Mouse (Mus musculus): ENCODE measurements at regions not wholly inside any gene's neighbourhood (a gene's known extent, or its start where the extent isn't known, plus 50 kb on each side); places are given as distances from the start of the nearest gene placed in this dataset.

- no peak overlapping the region for H3K4me2 ChIP-seq
- ATAC-seq (ENCODE audit: low FRiP score, low read depth) = no peak
Measured at GRCm38 (mm10) chr5:74920939-74921338, 123.6 kb downstream of the Chic2 start.

GRCm38 (mm10) chr5:74920490-74920889 is 124.1 kb downstream of the Chic2 start:
- Histone ChIP-seq H3K36me3 (no peaks in the 10 kb centered on the region), H3K9ac (no peak overlapping the region), H3K4me1 (replicated peaks) (no peaks in the 10 kb centered on the region), H3K4me2 (no peak overlapping the region), H3K27ac (replicated peaks) (no peak overlapping the region), H3K9me3 (no peaks in the 10 kb centered on the region), H3K4me3 (no peak overlapping the region), H3K27me3 (no peaks in the 10 kb centered on the region)
- ATAC-seq (ENCODE audit: low FRiP score, low read depth) = no peak
- WGBS = 32% methylated on average over 5 of the region's 5 CpGs

More at GRCm38 (mm10) chr5:74920939-74921338, 123.6 kb downstream of the Chic2 start:
- Histone ChIP-seq H3K4me3 (no peak overlapping the region), H3K36me3 (no peaks in the 10 kb centered on the region), H3K27me3 (no peaks in the 10 kb centered on the region), H3K9me3 (no peaks in the 10 kb centered on the region), H3K9ac (no peak overlapping the region), H3K4me1 (replicated peaks) (no peaks in the 10 kb centered on the region), H3K27ac (replicated peaks) (no peak overlapping the region)
- 55% methylated on average over 2 of the region's 2 CpGs for WGBS

- Histone ChIP-seq H3K27ac (replicated peaks) (no peak overlapping the region), H3K27me3 (no peaks in the 10 kb centered on the region), H3K4me1 (replicated peaks) (no peaks in the 10 kb centered on the region), H3K9ac (no peak overlapping the region), H3K4me2 (no peak overlapping the region), H3K9me3 (no peaks in the 10 kb centered on the region), H3K4me3 (no peak overlapping the region), H3K36me3 (no peaks in the 10 kb centered on the region)
- ATAC-seq (ENCODE audit: low FRiP score, low read depth) = no peak
- WGBS = 29% methylated on average over 7 of the region's 7 CpGs
Measured at GRCm38 (mm10) chr5:74905504-74906061, 139.0 kb downstream of the Chic2 start.

GRCm38 (mm10) chr5:74904927-74905503 is 139.6 kb downstream of the Chic2 start:
- no peak overlapping the region for H3K4me3 ChIP-seq
- H3K9ac ChIP-seq = no peak overlapping the region
- H3K27ac ChIP-seq (replicated peaks) = no peak overlapping the region
- ATAC-seq (ENCODE audit: low FRiP score, low read depth) = no peak
- H3K36me3 ChIP-seq = no peaks in the 10 kb centered on the region
- no peaks in the 10 kb centered on the region for H3K4me1 ChIP-seq (replicated peaks)
- H3K9me3 ChIP-seq = no peaks in the 10 kb centered on the region
- H3K4me2 ChIP-seq = no peak overlapping the region
- 51% methylated on average over 7 of the region's 7 CpGs for WGBS
- H3K27me3 ChIP-seq = no peaks in the 10 kb centered on the region

- Histone ChIP-seq H3K4me2 (no peak overlapping the region), H3K9ac (no peak overlapping the region), H3K36me3 (no peaks in the 10 kb centered on the region), H3K4me1 (replicated peaks) (no peaks in the 10 kb centered on the region), H3K4me3 (no peak overlapping the region), H3K27me3 (no peaks in the 10 kb centered on the region), H3K27ac (replicated peaks) (no peak overlapping the region), H3K9me3 (no peaks in the 10 kb centered on the region)
- ATAC-seq (ENCODE audit: low FRiP score, low read depth) = no peak
- WGBS = 79% methylated on average over 3 of the region's 3 CpGs
Measured at GRCm38 (mm10) chr5:74904327-74904726, 140.2 kb downstream of the Chic2 start.

- no peak overlapping the region for H3K27ac ChIP-seq (replicated peaks)
- no peak for ATAC-seq (ENCODE audit: low FRiP score, low read depth)
- no peak overlapping the region for H3K4me3 ChIP-seq
- no peaks in the 10 kb centered on the region for H3K27me3 ChIP-seq
- H3K4me1 ChIP-seq (replicated peaks) = no peaks in the 10 kb centered on the region
- WGBS = 93% methylated on average over 6 of the region's 6 CpGs
- H3K4me2 ChIP-seq = no peak overlapping the region
- H3K9ac ChIP-seq = no peak overlapping the region
- no peaks in the 10 kb centered on the region for H3K36me3 ChIP-seq
- no peaks in the 10 kb centered on the region for H3K9me3 ChIP-seq
Measured at GRCm38 (mm10) chr5:74903711-74904110, 140.9 kb downstream of the Chic2 start.

GRCm38 (mm10) chr5:74897133-74897532 is 147.4 kb downstream of the Chic2 start:
- Histone ChIP-seq H3K4me1 (replicated peaks) (no peaks in the 10 kb centered on the region), H3K4me3 (no peak overlapping the region), H3K4me2 (no peak overlapping the region), H3K27me3 (no peaks in the 10 kb centered on the region), H3K27ac (replicated peaks) (no peak overlapping the region), H3K9ac (no peak overlapping the region), H3K36me3 (no peaks in the 10 kb centered on the region), H3K9me3 (no peaks in the 10 kb centered on the region)
- 95% methylated on average over 8 of the region's 8 CpGs for WGBS
- no peak for ATAC-seq (ENCODE audit: low FRiP score, low read depth)

- Histone ChIP-seq H3K4me3 (no peak overlapping the region), H3K4me2 (no peak overlapping the region), H3K27me3 (no peaks in the 10 kb centered on the region), H3K9me3 (no peaks in the 10 kb centered on the region), H3K36me3 (no peaks in the 10 kb centered on the region), H3K27ac (replicated peaks) (no peak overlapping the region), H3K9ac (no peak overlapping the region), H3K4me1 (replicated peaks) (no peaks in the 10 kb centered on the region)
- WGBS = 79% methylated on average over 5 of the region's 5 CpGs
- no peak for ATAC-seq (ENCODE audit: low FRiP score, low read depth)
Measured at GRCm38 (mm10) chr5:74893276-74893675, 151.3 kb downstream of the Chic2 start.

GRCm38 (mm10) chr5:74891541-74891940 is 153.0 kb downstream of the Chic2 start:
- H3K9ac ChIP-seq = no peak overlapping the region
- H3K9me3 ChIP-seq = no peaks in the 10 kb centered on the region
- no peaks in the 10 kb centered on the region for H3K4me1 ChIP-seq (replicated peaks)
- no peak for ATAC-seq (ENCODE audit: low FRiP score, low read depth)
- no peaks in the 10 kb centered on the region for H3K27me3 ChIP-seq
- no peak overlapping the region for H3K27ac ChIP-seq (replicated peaks)
- H3K4me2 ChIP-seq = no peak overlapping the region
- no peak overlapping the region for H3K4me3 ChIP-seq
- WGBS = 26% methylated on average over 3 of the region's 3 CpGs
- no peaks in the 10 kb centered on the region for H3K36me3 ChIP-seq

- H3K9ac ChIP-seq = no peak overlapping the region
- H3K27ac ChIP-seq (replicated peaks) = no peak overlapping the region
- H3K27me3 ChIP-seq = no peaks in the 10 kb centered on the region
- H3K36me3 ChIP-seq = no peaks in the 10 kb centered on the region
- no peak for ATAC-seq (ENCODE audit: low FRiP score, low read depth)
- 83% methylated on average over 8 of the region's 8 CpGs for WGBS
- no peaks in the 10 kb centered on the region for H3K4me1 ChIP-seq (replicated peaks)
- no peak overlapping the region for H3K4me2 ChIP-seq
- no peak overlapping the region for H3K4me3 ChIP-seq
- H3K9me3 ChIP-seq = no peaks in the 10 kb centered on the region
Measured at GRCm38 (mm10) chr5:74888934-74889333, 155.6 kb downstream of the Chic2 start.

GRCm38 (mm10) chr5:74885958-74886357 is 158.6 kb downstream of the Chic2 start:
- 0 out of 2 replicates have a peak, but pooled peaks have one; percentile 34 for ATAC-seq (ENCODE audit: low FRiP score, low read depth)
- H3K36me3 ChIP-seq = no peaks in the 10 kb centered on the region
- 90% methylated on average over 3 of the region's 3 CpGs for WGBS

GRCm38 (mm10) chr5:74882563-74882962 is 162.0 kb downstream of the Chic2 start:
- no peak overlapping the region for H3K9ac ChIP-seq
- ATAC-seq (ENCODE audit: low FRiP score, low read depth) = no peak
- no peak overlapping the region for H3K27ac ChIP-seq (replicated peaks)
- no peaks in the 10 kb centered on the region for H3K27me3 ChIP-seq
- no peaks in the 10 kb centered on the region for H3K36me3 ChIP-seq
- no peaks in the 10 kb centered on the region for H3K4me1 ChIP-seq (replicated peaks)
- H3K4me2 ChIP-seq = no peak overlapping the region
- WGBS = 91% methylated on average over 12 of the region's 12 CpGs
- no peaks in the 10 kb centered on the region for H3K9me3 ChIP-seq
- no peak overlapping the region for H3K4me3 ChIP-seq

More at GRCm38 (mm10) chr5:74885958-74886357, 158.6 kb downstream of the Chic2 start:
- H3K4me3 ChIP-seq = no peak overlapping the region
- no peak overlapping the region for H3K27ac ChIP-seq (replicated peaks)
- no peaks in the 10 kb centered on the region for H3K4me1 ChIP-seq (replicated peaks)
- no peaks in the 10 kb centered on the region for H3K27me3 ChIP-seq
- no peak overlapping the region for H3K4me2 ChIP-seq
- no peak overlapping the region for H3K9ac ChIP-seq
- H3K9me3 ChIP-seq = no peaks in the 10 kb centered on the region

Measured in hindbrain, embryonic 15.5 days (tissue).